Mouse (Mus musculus) ES-Bruce4 (cell line): ENCODE measurements around the gene Fastk.

Source experiments
- EP300 ChIP-seq: IDR thresholded peaks from 2 replicates; pipeline ENCODE4 v1.6.1; 2011; ENCODE audit warnings: low read depth, low read length; ENCODE audit not compliant: insufficient read depth
- POLR2A ChIP-seq: IDR thresholded peaks from one replicate; pipeline ENCODE4 v1.8.1; 2011; ENCODE audit warnings: low read length; ENCODE audit not compliant: insufficient read depth

- no peak for TF ChIP-seq POLR2A
- no peak for TF ChIP-seq EP300
Measured at GRCm38 (mm10) chr5:24446630-24447029, 1.5 kb upstream of the Fastk start.
